Mouse (Mus musculus) midbrain, embryonic 14.5 days (tissue): ENCODE measurements around the gene Nmur2. TPM values are rescaled to one million over a fixed set of nuclear protein-coding genes. Genes with fewer than 3 reads are reported as not detected.
A peak's percentile ranks its signal among the peaks of the same experiment; 100 is the strongest.

Source experiments
- ATAC-seq: fragments of 200-750 bp; cut with Nextera tagmentation; 2 replicates; pipeline ENCODE4 v1.8.0; 2017; ENCODE audit warnings: moderate number of reproducible peaks, moderate library complexity; ENCODE audit not compliant: low FRiP score, low TSS enrichment
- DNase-seq: peaks from one replicate; pipeline ENCODE4 v3.0.0-alpha.2; 2015
- H3K27ac ChIP-seq: fragments of 300-500 bp; sonication (generic); replicated peaks from 2 replicates; pipeline ENCODE4 v1.5.1; 2014; ENCODE audit warnings: mild to moderate bottlenecking, low read depth, low read length, moderate library complexity
- H3K27me3 ChIP-seq: fragments of 300-500 bp; sonication (generic); 2 replicates; pipeline ENCODE4 v1.6.1; 2014; ENCODE audit warnings: low read length, control low read depth, mixed read lengths; ENCODE audit not compliant: control insufficient read depth, insufficient read depth
- H3K36me3 ChIP-seq: fragments of 300-500 bp; sonication (generic); 2 replicates; pipeline ENCODE4 v1.6.1; 2014; ENCODE audit warnings: low read length, control low read depth; ENCODE audit not compliant: control insufficient read depth, insufficient read depth
- H3K4me1 ChIP-seq: fragments of 300-500 bp; sonication (generic); 2 replicates; pipeline ENCODE4 v1.6.1; 2014; ENCODE audit warnings: mild to moderate bottlenecking, antibody characterized with exemption, low read length, control low read depth; ENCODE audit not compliant: control insufficient read depth, insufficient read depth
- H3K4me2 ChIP-seq: fragments of 300-500 bp; sonication (generic); 2 replicates; pipeline ENCODE4 v1.6.1; 2014; ENCODE audit warnings: mild to moderate bottlenecking, low read length, moderate library complexity
- H3K4me3 ChIP-seq: fragments of 300-500 bp; sonication (generic); replicated peaks from 2 replicates; pipeline ENCODE4 v1.5.1; 2014; ENCODE audit warnings: low read depth, low read length
- H3K9ac ChIP-seq: fragments of 300-500 bp; sonication (generic); replicated peaks from 2 replicates; pipeline ENCODE4 v1.6.1; 2014; ENCODE audit warnings: mild to moderate bottlenecking, low read length, moderate library complexity
- H3K9me3 ChIP-seq: fragments of 300-500 bp; sonication (generic); 2 replicates; pipeline ENCODE4 v1.6.1; 2016; ENCODE audit warnings: low read length, control low read depth, mixed read lengths; ENCODE audit not compliant: control insufficient read depth
- WGBS: fragments of 180-500 bp; shearing (Covaris S2); extraction: QIAGEN DNeasy Blood & Tissue Kit; methylation state at CpG from one replicate; pipeline ENCODE4 v1.1.7; 2014; 5-methylcytosine and 5-hydroxymethylcytosine counted together
- polyA plus RNA-seq: library from polyadenylated mRNA; unstranded; fragments of >200 nt; fragmentation: Nextera tagmentation; extraction: Ambion mirVana; gene quantifications from 2 replicates; pipeline ENCODE4 v1.2.1, GENCODE M21; 2014

Gene Nmur2
- polyA plus RNA-seq: 0.26 TPM in 2 replicates

- ATAC-seq (no peak), DNase-seq (peak; percentile 55)
- H3K4me2 ChIP-seq: no peak within 1 kb of the TSS
- H3K27ac ChIP-seq: no peak within 1 kb of the TSS
- no peak within 1 kb of the TSS for H3K4me3 ChIP-seq
- no peaks in the 10 kb centered on the region for H3K9me3 ChIP-seq
- H3K9ac ChIP-seq: no peak within 1 kb of the TSS
- 7% methylated on average over 6 of the region's 6 CpGs for WGBS
- H3K4me1 ChIP-seq: 0 out of 2 replicates have a peak, but pooled peaks cover 4% of the 10 kb centered on the region
- no peaks in the 10 kb centered on the region for H3K27me3 ChIP-seq
- no peaks in the 10 kb centered on the region for H3K36me3 ChIP-seq
Observed at GRCm38 (mm10) chr11:56040917-56041316, at the start of gene Nmur2. TSS of gene Nmur2 (minus strand) at chr11:56041010.

GRCm38 (mm10) chr11:56089127-56089689 lies 48.4 kb upstream of the Nmur2 start:
- Histone ChIP-seq H3K4me2 (no peak overlapping the region), H3K4me1 (no peaks in the 10 kb centered on the region), H3K27ac (peak overlapping the region; percentile 5), H3K9me3 (no peaks in the 10 kb centered on the region), H3K9ac (no peak overlapping the region), H3K36me3 (no peaks in the 10 kb centered on the region), H3K27me3 (no peaks in the 10 kb centered on the region), H3K4me3 (no peak overlapping the region)
- ATAC-seq: no peak
- DNase-seq: peak; percentile 39
- WGBS: 75% methylated on average over 11 of the region's 11 CpGs

- Histone ChIP-seq H3K9ac (no peak overlapping the region), H3K36me3 (no peaks in the 10 kb centered on the region), H3K9me3 (no peaks in the 10 kb centered on the region), H3K4me2 (no peak overlapping the region), H3K4me1 (no peaks in the 10 kb centered on the region), H3K27me3 (no peaks in the 10 kb centered on the region), H3K27ac (no peak overlapping the region), H3K4me3 (no peak overlapping the region)
- 73% methylated on average over 7 of the region's 7 CpGs for WGBS
- ATAC-seq (no peak), DNase-seq (peak; percentile 49)
Observed at GRCm38 (mm10) chr11:56072131-56072530, 31.3 kb upstream of the Nmur2 start.

- H3K4me2 ChIP-seq: no peak overlapping the region
- no peaks in the 10 kb centered on the region for H3K4me1 ChIP-seq
- H3K9ac ChIP-seq: no peak overlapping the region
- WGBS: 78% methylated on average over 2 of the region's 2 CpGs
- H3K9me3 ChIP-seq: no peaks in the 10 kb centered on the region
- DNase-seq: no peak
- ATAC-seq: no peak
- H3K27me3 ChIP-seq: no peaks in the 10 kb centered on the region
- no peak overlapping the region for H3K27ac ChIP-seq
- no peaks in the 10 kb centered on the region for H3K36me3 ChIP-seq
- H3K4me3 ChIP-seq: no peak overlapping the region
Observed at GRCm38 (mm10) chr11:56069658-56070057, 28.8 kb upstream of the Nmur2 start.

GRCm38 (mm10) chr11:56065147-56065546 lies 24.3 kb upstream of the Nmur2 start:
- Histone ChIP-seq H3K36me3 (no peaks in the 10 kb centered on the region), H3K9me3 (no peaks in the 10 kb centered on the region), H3K4me2 (no peak overlapping the region), H3K4me1 (no peaks in the 10 kb centered on the region), H3K9ac (no peak overlapping the region), H3K27me3 (no peaks in the 10 kb centered on the region), H3K4me3 (no peak overlapping the region), H3K27ac (no peak overlapping the region)
- no peak for DNase-seq
- ATAC-seq: no peak
- WGBS: 88% methylated on average over 2 of the region's 2 CpGs

GRCm38 (mm10) chr11:56064575-56064974 lies 23.8 kb upstream of the Nmur2 start:
- no peak overlapping the region for H3K4me3 ChIP-seq
- no peaks in the 10 kb centered on the region for H3K27me3 ChIP-seq
- 60% methylated on average over 4 of the region's 4 CpGs for WGBS
- ATAC-seq (no peak), DNase-seq (no peak)
- H3K4me2 ChIP-seq: no peak overlapping the region
- no peak overlapping the region for H3K9ac ChIP-seq
- H3K4me1 ChIP-seq: no peaks in the 10 kb centered on the region
- H3K36me3 ChIP-seq: no peaks in the 10 kb centered on the region
- no peak overlapping the region for H3K27ac ChIP-seq
- H3K9me3 ChIP-seq: no peaks in the 10 kb centered on the region

- Histone ChIP-seq H3K4me3 (no peak overlapping the region), H3K9me3 (no peaks in the 10 kb centered on the region), H3K9ac (no peak overlapping the region), H3K4me1 (no peaks in the 10 kb centered on the region), H3K27me3 (no peaks in the 10 kb centered on the region), H3K4me2 (no peak overlapping the region), H3K27ac (no peak overlapping the region), H3K36me3 (no peaks in the 10 kb centered on the region)
- ATAC-seq (no peak), DNase-seq (no peak)
- 88% methylated on average over 3 of the region's 3 CpGs for WGBS
Observed at GRCm38 (mm10) chr11:56059236-56059635, 18.4 kb upstream of the Nmur2 start.

- Histone ChIP-seq H3K4me1 (no peaks in the 10 kb centered on the region), H3K9ac (no peak overlapping the region), H3K9me3 (no peaks in the 10 kb centered on the region), H3K36me3 (no peaks in the 10 kb centered on the region), H3K27me3 (no peaks in the 10 kb centered on the region), H3K4me2 (no peak overlapping the region), H3K4me3 (no peak overlapping the region), H3K27ac (no peak overlapping the region)
- DNase-seq: no peak
- no peak for ATAC-seq
- 74% methylated on average over 7 of the region's 7 CpGs for WGBS
Observed at GRCm38 (mm10) chr11:56054439-56054838, 13.6 kb upstream of the Nmur2 start.

- 88% methylated on average over 10 of the region's 10 CpGs for WGBS
- Histone ChIP-seq H3K27ac (no peak overlapping the region), H3K27me3 (no peaks in the 10 kb centered on the region), H3K4me3 (no peak overlapping the region), H3K4me1 (no peaks in the 10 kb centered on the region), H3K36me3 (no peaks in the 10 kb centered on the region), H3K9ac (no peak overlapping the region), H3K4me2 (no peak overlapping the region), H3K9me3 (no peaks in the 10 kb centered on the region)
- DNase-seq (no peak), ATAC-seq (no peak)
Observed at GRCm38 (mm10) chr11:56026854-56027253, 14.0 kb downstream of the Nmur2 start.
